Mouse (Mus musculus) mesoderm, embryonic 11.5 days (tissue): ENCODE results near the gene Eif4e3.

Experiments used
- DNase-seq: peaks from one replicate; pipeline ENCODE4 v3.0.0-alpha.2; 2012; ENCODE audit warnings: low read depth, low spot score

Gene Eif4e3

DNA sequence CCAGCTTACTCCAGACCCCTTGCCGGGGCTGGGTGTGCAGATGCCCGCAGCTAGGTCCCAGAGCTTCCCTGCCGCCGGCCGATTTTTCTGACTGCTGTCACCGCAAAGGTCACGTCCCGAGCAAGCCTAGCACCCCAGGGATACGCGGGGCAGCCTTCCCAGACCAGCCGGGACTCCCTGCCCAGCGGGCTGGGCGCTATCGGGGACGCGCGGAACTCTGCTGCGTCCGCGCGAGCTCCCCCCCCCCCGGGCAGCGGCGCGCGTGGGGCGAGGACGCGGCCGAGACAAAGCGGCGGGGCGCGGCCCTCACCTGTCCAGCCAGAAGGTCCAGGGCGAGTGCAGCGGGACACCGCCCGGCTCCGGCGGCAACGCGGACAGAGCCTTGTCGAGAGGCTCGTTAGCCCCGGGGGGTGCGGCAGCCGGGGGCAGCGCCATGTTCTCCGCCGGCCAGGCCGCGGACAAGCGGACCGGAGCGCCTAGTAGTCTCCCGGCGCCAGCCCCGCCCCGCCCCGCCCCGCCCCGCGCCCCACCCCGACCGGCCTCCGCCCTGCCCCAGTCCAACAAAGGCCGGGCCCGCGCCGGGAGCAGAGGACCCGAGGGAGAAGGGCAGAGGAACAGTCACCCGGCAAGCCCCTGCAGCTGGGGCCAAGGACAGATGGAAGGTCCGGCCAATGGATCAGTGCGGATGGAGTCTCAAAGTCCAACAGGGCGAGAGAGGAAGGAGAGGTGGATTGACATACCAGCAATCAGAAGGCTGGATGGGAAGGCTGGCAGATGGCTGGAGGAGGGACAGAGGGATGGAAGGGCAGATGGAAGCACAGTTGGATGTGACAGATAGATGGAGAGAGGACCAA, at the start of gene Eif4e3, which contains the start of gene Gm20696:
Gene Eif4e3 (minus strand): TSS at position 454 of the 854 bp plus-strand sequence.
Gene Gm20696 (minus strand): TSS at position 480 of the 854 bp plus-strand sequence.
- peak; percentile 66 for DNase-seq

GRCm38 (mm10) chr6:99715913-99716312, 49.3 kb upstream of the Eif4e3 start:
- DNase-seq = no peak

DNA sequence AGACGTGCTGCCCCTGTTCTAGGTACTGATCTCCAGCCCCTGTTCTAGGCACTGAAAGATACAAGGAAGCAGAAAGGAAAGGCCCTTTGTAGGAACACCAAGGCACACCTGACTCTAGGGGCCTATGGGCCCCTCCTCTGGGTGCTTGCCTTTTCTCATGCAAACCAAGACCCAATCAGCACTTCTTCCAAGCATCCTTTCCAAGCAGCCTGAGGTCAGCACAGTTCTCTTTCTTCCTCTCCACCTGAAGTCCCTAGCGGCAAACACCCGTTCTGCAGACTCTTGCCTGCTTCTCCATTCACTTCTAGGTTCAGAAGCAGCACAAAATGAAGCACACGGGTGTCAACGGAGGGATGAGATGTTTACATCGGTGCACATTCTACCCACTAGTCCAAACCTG, 48.6 kb upstream of the Eif4e3 start:
- DNase-seq = no peak

DNA sequence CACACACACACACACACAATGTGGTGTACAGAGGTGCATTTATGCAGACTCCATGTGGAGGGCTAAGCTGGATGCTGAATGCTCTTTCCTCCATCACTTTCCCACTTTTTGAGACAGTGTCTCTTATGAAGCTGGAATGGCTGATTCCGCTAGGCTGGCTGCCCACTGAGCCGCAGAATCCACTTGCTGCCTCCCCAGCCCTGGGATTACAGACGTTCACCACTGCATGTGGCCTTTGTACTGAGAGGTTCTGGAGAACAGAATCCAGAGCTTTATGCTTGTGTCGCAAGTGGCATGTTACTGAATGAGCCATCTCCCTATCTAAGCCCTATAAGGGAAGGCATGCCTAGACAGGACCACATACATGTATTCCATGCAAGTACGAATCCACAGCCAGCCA, 46.7 kb upstream of the Eif4e3 start:
- DNase-seq = no peak

DNA sequence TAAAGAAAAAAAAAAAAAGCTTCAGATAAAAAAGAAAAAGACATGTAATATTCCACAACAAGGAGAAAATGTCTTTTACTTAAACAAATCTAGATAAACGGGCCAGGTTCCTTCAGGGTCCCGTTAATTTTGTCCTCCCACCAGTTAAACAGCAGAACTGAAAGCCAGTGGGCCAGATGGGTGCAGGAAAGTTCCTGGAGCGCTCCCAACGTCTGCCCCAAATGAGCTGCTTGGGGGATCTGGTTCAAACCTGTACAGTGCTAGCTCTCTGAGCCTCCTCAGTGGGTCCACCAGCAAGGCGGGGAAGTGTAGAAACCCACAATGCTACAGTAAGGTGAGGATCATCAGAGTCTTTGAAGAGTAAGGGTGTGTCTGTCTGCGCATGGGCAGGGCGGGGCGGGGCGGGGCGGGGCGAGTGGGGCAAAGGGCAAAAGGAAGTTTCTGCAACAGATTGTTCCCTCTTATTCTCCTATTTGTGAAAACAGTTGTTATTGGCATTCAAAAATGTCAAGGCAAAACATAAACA, 45.1 kb upstream of the Eif4e3 start:
- no peak for DNase-seq

GRCm38 (mm10) chr6:99700484-99700883, 33.9 kb upstream of the Eif4e3 start:
- DNase-seq = no peak

DNA sequence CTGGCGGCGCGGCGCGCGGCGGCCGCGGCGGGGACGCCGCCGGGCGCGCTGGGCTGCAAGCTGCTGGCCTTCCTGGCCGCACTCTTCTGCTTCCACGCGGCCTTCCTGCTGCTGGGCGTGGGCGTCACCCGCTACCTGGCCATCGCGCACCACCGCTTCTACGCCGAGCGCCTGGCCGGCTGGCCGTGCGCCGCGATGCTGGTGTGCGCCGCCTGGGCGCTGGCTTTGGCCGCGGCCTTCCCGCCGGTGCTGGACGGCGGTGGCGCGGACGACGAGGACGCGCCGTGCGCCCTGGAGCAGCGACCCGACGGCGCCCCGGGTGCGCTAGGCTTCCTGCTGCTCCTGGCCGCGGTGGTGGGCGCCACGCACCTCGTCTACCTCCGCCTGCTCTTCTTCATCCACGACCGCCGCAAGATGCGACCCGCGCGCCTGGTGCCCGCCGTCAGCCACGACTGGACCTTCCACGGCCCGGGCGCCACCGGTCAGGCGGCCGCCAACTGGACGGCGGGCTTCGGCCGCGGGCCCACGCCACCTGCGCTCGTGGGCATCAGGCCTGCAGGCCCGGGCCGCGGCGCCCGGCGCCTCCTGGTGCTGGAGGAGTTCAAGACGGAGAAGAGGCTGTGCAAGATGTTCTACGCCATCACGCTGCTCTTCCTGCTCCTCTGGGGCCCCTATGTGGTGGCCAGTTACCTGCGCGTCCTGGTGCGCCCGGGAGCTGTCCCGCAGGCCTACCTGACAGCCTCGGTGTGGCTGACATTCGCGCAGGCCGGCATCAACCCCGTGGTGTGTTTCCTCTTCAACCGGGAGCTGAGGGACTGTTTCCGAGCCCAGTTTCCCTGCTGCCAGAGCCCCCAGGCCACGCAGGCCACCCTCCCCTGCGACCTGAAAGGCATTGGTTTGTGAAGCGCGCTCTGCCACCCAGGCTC, 26.6 kb upstream of the Eif4e3 start:
- DNase-seq = peak; percentile 31

GRCm38 (mm10) chr6:99692206-99692915, 25.8 kb upstream of the Eif4e3 start, which contains the start of gene Gpr27:
Gene Gpr27 (plus strand): TSS chr6:99692679.
- peak; percentile 41 for DNase-seq

- DNase-seq = peak; percentile 7
Measured at GRCm38 (mm10) chr6:99691666-99692205, 25.2 kb upstream of the Eif4e3 start.

- no peak for DNase-seq
Measured at GRCm38 (mm10) chr6:99688513-99688912, 21.9 kb upstream of the Eif4e3 start.

DNA sequence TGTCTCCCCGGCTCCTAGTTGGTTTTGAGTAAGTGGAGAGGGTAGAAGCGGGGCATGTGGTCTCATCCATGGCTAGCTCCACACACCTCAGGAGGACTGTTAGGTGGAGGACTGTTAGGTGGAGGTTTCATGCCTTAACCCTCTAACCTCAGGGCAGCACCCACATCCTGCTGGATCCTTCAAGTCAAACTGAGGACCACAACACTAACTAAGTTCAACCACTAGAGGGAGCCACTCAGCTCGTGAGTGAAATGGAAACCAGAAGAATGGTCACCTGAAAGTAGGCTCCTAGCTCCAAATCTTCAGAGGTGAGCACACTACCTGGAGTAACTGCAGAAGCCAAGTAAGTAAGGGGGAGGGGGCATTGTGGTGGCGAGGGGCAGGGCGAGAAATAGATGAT, 18.3 kb upstream of the Eif4e3 start:
- peak; percentile 45 for DNase-seq

GRCm38 (mm10) chr6:99683974-99684373, 17.4 kb upstream of the Eif4e3 start:
- DNase-seq = no peak

- no peak for DNase-seq
Measured at GRCm38 (mm10) chr6:99678108-99678507, 11.5 kb upstream of the Eif4e3 start.

DNA sequence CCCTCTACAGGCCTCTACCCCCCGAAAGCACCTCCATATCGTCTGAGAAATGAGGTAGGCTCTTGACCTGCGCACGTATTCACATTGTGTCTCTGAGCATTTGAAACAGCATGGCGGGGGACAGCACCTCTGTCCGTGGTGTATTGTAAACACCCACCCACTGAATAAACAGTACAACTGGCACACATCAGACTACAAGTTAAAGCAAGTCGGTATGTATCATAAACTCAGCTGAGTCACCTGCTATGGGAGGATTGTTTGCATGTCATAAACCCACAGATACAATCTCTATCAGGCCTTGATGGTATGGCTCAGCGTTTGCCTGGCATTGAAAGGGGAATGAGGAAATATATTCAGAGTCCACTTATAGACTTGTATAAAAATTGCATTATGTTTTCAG, 10.8 kb upstream of the Eif4e3 start:
- DNase-seq = no peak

DNA sequence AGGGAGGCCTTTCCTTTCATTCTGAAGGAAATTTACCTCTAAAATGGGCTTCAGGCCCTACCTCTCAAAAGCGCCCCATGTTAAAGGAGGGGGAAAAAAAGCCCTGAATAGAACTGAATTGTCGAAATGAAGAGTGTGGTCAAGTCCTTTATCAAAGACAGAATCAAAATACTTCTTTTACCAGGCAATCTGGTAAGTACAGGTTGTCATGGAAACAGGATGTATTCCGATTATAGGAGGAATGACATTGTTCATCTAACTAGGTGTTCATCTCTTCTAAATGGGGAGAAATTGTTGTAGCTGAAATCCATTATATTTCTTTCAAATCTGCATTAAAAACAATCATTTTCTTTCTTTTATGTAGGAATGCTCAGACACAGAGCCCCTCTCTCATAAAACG, 7.9 kb upstream of the Eif4e3 start:
- no peak for DNase-seq

- DNase-seq = no peak
Measured at GRCm38 (mm10) chr6:99671768-99672167, 5.2 kb upstream of the Eif4e3 start.

- peak; percentile 73 for DNase-seq
Measured at GRCm38 (mm10) chr6:99670481-99671119, 4.0 kb upstream of the Eif4e3 start.

- peak; percentile 53 for DNase-seq
Measured at GRCm38 (mm10) chr6:99669481-99670325, 3.1 kb upstream of the Eif4e3 start.

DNA sequence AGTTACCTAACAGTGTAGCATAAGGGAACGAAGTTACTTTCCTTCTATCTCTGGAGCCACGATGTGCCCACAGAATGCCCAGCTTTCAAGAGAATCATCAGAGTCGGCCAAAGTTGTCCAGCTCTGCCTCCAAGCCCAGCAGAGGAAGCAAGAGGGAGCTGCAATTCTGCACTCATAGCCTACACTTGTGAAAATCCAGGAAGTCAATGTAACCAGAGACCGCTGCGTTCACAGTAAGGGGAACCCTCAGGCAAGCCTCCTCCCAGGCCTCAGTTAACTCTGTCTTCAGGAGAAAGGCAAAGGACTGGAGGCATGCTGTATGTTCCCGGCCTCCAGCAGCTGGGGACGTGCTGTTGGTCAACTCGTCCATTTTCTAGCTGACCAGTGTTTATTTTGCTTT, 719 bp upstream of the Eif4e3 start:
- DNase-seq = no peak
